Mouse (Mus musculus) liver, adult 2 months (tissue): ENCODE measurements around the gene Zfp42. TPM values are rescaled to one million over a fixed set of nuclear protein-coding genes. Genes with fewer than 3 reads are reported as not detected.

ENCODE experiments used
- DNase-seq: peaks from one replicate; pipeline ENCODE4 v3.0.0-alpha.2; 2011; ENCODE audit warnings: low read depth, low spot score; ENCODE audit errors: extremely low read depth
- H3K27ac ChIP-seq: fragments of 200-500 bp; replicated peaks from 2 replicates; pipeline ENCODE4 v1.5.1; 2012; ENCODE audit warnings: low read depth, mild to moderate bottlenecking, control low read depth, inconsistent platforms, low read length; ENCODE audit not compliant: insufficient read depth
- H3K27me3 ChIP-seq: fragments of 200-500 bp; 2 replicates; pipeline ENCODE4 v1.6.1; 2012; ENCODE audit warnings: mild to moderate bottlenecking, moderate library complexity, low read length, inconsistent platforms; ENCODE audit not compliant: control insufficient read depth, insufficient read depth
- H3K36me3 ChIP-seq: fragments of 200-500 bp; 2 replicates; pipeline ENCODE4 v1.6.1; 2012; ENCODE audit warnings: low read length, inconsistent platforms; ENCODE audit not compliant: control insufficient read depth, insufficient read depth
- H3K4me1 ChIP-seq: fragments of 200-500 bp; 2 replicates; pipeline ENCODE4 v1.6.1; 2011; ENCODE audit warnings: low read length; ENCODE audit not compliant: control insufficient read depth, insufficient read depth
- H3K4me3 ChIP-seq: fragments of 200-500 bp; 2 replicates; pipeline ENCODE4 v1.5.1; 2011; ENCODE audit warnings: low read depth, mild to moderate bottlenecking, control low read depth, low read length, moderate library complexity; ENCODE audit not compliant: insufficient read depth
- H3K79me2 ChIP-seq: fragments of 200-500 bp; 2 replicates; pipeline ENCODE4 v1.6.1; 2012; ENCODE audit warnings: inconsistent platforms, mild to moderate bottlenecking, low read length, moderate library complexity; ENCODE audit not compliant: control insufficient read depth, insufficient read depth
- H3K9ac ChIP-seq: fragments of 200-500 bp; 2 replicates; pipeline ENCODE4 v1.6.1; 2012; ENCODE audit warnings: low read depth, mild to moderate bottlenecking, control low read depth, inconsistent platforms, low read length
- CTCF ChIP-seq: fragments of 200-500 bp; IDR thresholded peaks from 2 replicates; pipeline ENCODE4 v1.5.1; 2011; ENCODE audit warnings: low read depth, low read length, control low read depth
- POLR2A ChIP-seq: fragments of 200-500 bp; IDR thresholded peaks from 2 replicates; pipeline ENCODE4 v1.6.1; 2011; ENCODE audit warnings: low read length, control low read depth; ENCODE audit not compliant: insufficient read depth; ENCODE audit errors: extremely low read depth
- WGBS: fragments of 180-500 bp; shearing (Covaris S2); methylation state at CpG from one replicate; pipeline ENCODE4 v1.1.7; 2018; 5-methylcytosine and 5-hydroxymethylcytosine counted together
- polyA plus RNA-seq: library from polyadenylated mRNA; depleted of rRNA; stranded (reverse); fragments of >200 nt; gene quantifications from 2 replicates; pipeline ENCODE4 v1.2.3, GENCODE M21; 2012
- total RNA-seq: library from RNA; depleted of rRNA; stranded (reverse); fragments of >200 nt; gene quantifications from 2 replicates; pipeline ENCODE4 v1.2.3, GENCODE M21; 2014

The Zfp42 gene
- total and polyA plus RNA-seq, 2 experiments, result not detected

GRCm38 (mm10) chr8:43295826-43296225 lies 11.0 kb downstream of the Zfp42 start:
- WGBS, result 85% methylated on average over 21 of the region's 21 CpGs
- Histone ChIP-seq H3K79me2 (no peaks in the 10 kb centered on the region), H3K36me3 (no peaks in the 10 kb centered on the region), H3K27ac (no peak overlapping the region), H3K27me3 (no peaks in the 10 kb centered on the region), H3K4me3 (no peak overlapping the region), H3K4me1 (no peaks in the 10 kb centered on the region), H3K9ac (no peak overlapping the region)
- no peak for DNase-seq
- no peak for TF ChIP-seq POLR2A
- TF ChIP-seq CTCF, result no peak

- Histone ChIP-seq H3K79me2 (no peaks in the 10 kb centered on the region), H3K4me3 (no peak overlapping the region), H3K9ac (no peak overlapping the region), H3K27ac (no peak overlapping the region), H3K27me3 (no peaks in the 10 kb centered on the region), H3K4me1 (no peaks in the 10 kb centered on the region), H3K36me3 (no peaks in the 10 kb centered on the region)
- TF ChIP-seq POLR2A, result no peak
- TF ChIP-seq CTCF, result no peak
- WGBS, result 88% methylated on average over 4 of the region's 4 CpGs
- DNase-seq, result no peak
Measured at GRCm38 (mm10) chr8:43294191-43294590, 12.6 kb downstream of the Zfp42 start.

- Histone ChIP-seq H3K27ac (no peak overlapping the region), H3K4me3 (no peak overlapping the region), H3K27me3 (no peaks in the 10 kb centered on the region), H3K9ac (no peak overlapping the region), H3K4me1 (no peaks in the 10 kb centered on the region), H3K79me2 (no peaks in the 10 kb centered on the region), H3K36me3 (no peaks in the 10 kb centered on the region)
- 93% methylated on average over 5 of the region's 5 CpGs for WGBS
- no peak for DNase-seq
- TF ChIP-seq CTCF (no peak), POLR2A (no peak)
Measured at GRCm38 (mm10) chr8:43290424-43291111, 16.2 kb downstream of the Zfp42 start.

GRCm38 (mm10) chr8:43289781-43290180 lies 17.0 kb downstream of the Zfp42 start:
- Histone ChIP-seq H3K9ac (no peak overlapping the region), H3K79me2 (no peaks in the 10 kb centered on the region), H3K27ac (no peak overlapping the region), H3K4me3 (no peak overlapping the region), H3K4me1 (no peaks in the 10 kb centered on the region), H3K27me3 (no peaks in the 10 kb centered on the region), H3K36me3 (no peaks in the 10 kb centered on the region)
- no peak for DNase-seq
- TF ChIP-seq CTCF (no peak), POLR2A (no peak)
- 87% methylated on average over 5 of the region's 5 CpGs for WGBS

GRCm38 (mm10) chr8:43288840-43289239 lies 17.9 kb downstream of the Zfp42 start:
- 78% methylated on average over 1 of the region's 1 CpGs for WGBS
- Histone ChIP-seq H3K27me3 (no peaks in the 10 kb centered on the region), H3K27ac (no peak overlapping the region), H3K4me3 (no peak overlapping the region), H3K36me3 (no peaks in the 10 kb centered on the region), H3K4me1 (no peaks in the 10 kb centered on the region), H3K9ac (no peak overlapping the region), H3K79me2 (no peaks in the 10 kb centered on the region)
- TF ChIP-seq CTCF (no peak), POLR2A (no peak)
- DNase-seq, result no peak

- H3K27me3 ChIP-seq, result no peaks in the 10 kb centered on the region
- H3K4me3 ChIP-seq, result no peak overlapping the region
- H3K27ac ChIP-seq, result no peak overlapping the region
- TF ChIP-seq CTCF, result no peak
- no peak for TF ChIP-seq POLR2A
- no peak overlapping the region for H3K9ac ChIP-seq
- no peaks in the 10 kb centered on the region for H3K36me3 ChIP-seq
- no peaks in the 10 kb centered on the region for H3K79me2 ChIP-seq
- 93% methylated on average over 6 of the region's 6 CpGs for WGBS
- DNase-seq, result no peak
- H3K4me1 ChIP-seq, result no peaks in the 10 kb centered on the region
Measured at GRCm38 (mm10) chr8:43287456-43287855, 19.3 kb downstream of the Zfp42 start.
